Mouse (Mus musculus) neural tube, embryonic 15.5 days (tissue): ENCODE measurements at regions not wholly inside any gene's neighbourhood (a gene's known extent, or its start where the extent isn't known, plus 50 kb on each side); places are given as distances from the start of the nearest gene placed in this dataset.
"Not testable (repeated sequence)": the region's sequence is repeated elsewhere in the genome, so short reads cannot be mapped to it uniquely, and the experiment has no call there.

Source experiments
- ATAC-seq: fragments of 200-750 bp; cut with Nextera tagmentation; 2 replicates; pipeline ENCODE4 v1.8.0; 2017; ENCODE audit warnings: mild to moderate bottlenecking, moderate TSS enrichment, moderate library complexity; ENCODE audit not compliant: low FRiP score
- H3K27ac ChIP-seq: fragments of 300-500 bp; sonication (generic); replicated peaks from 2 replicates; pipeline ENCODE4 v1.5.1; 2015; ENCODE audit warnings: mild to moderate bottlenecking, inconsistent platforms
- H3K27me3 ChIP-seq: fragments of 300-500 bp; sonication (generic); replicated peaks from 2 replicates; pipeline ENCODE4 v1.6.1; 2015; ENCODE audit warnings: inconsistent platforms
- H3K36me3 ChIP-seq: fragments of 300-500 bp; sonication (generic); 2 replicates; pipeline ENCODE4 v1.6.1; 2015; ENCODE audit warnings: inconsistent platforms
- H3K4me1 ChIP-seq: fragments of 300-500 bp; sonication (generic); 2 replicates; pipeline ENCODE4 v1.6.1; 2015; ENCODE audit warnings: inconsistent platforms
- H3K4me2 ChIP-seq: fragments of 300-500 bp; sonication (generic); 2 replicates; pipeline ENCODE4 v1.6.1; 2015; ENCODE audit warnings: inconsistent platforms, mild to moderate bottlenecking, moderate library complexity
- H3K4me3 ChIP-seq: fragments of 300-500 bp; sonication (generic); replicated peaks from 2 replicates; pipeline ENCODE4 v1.5.1; 2015; ENCODE audit warnings: mild to moderate bottlenecking, inconsistent platforms
- H3K9ac ChIP-seq: fragments of 300-500 bp; sonication (generic); replicated peaks from 2 replicates; pipeline ENCODE4 v1.6.1; 2015; ENCODE audit warnings: mild to moderate bottlenecking, inconsistent platforms
- H3K9me3 ChIP-seq: fragments of 300-500 bp; sonication (generic); replicated peaks from 2 replicates; pipeline ENCODE4 v1.6.1; 2016; ENCODE audit warnings: inconsistent platforms
- WGBS: fragments of 180-500 bp; shearing (Covaris S2); methylation state at CpG from one replicate; pipeline ENCODE4 v1.1.7; 2015; ENCODE audit warnings: mixed read lengths; 5-methylcytosine and 5-hydroxymethylcytosine counted together

GRCm38 (mm10) chr11:52460190-52460780 lies 64.1 kb downstream of the 9530068E07Rik start:
- no peak overlapping the region for H3K9ac ChIP-seq
- WGBS, result 49% methylated on average over 7 of the region's 7 CpGs
- H3K36me3 ChIP-seq, result no peaks in the 10 kb centered on the region
- peaks cover 4% of the 10 kb centered on the region; the same call in 1 of the 2 replicates for H3K4me1 ChIP-seq
- no peak overlapping the region for H3K27ac ChIP-seq
- H3K4me2 ChIP-seq, result no peak overlapping the region
- no peaks in the 10 kb centered on the region for H3K27me3 ChIP-seq
- H3K4me3 ChIP-seq, result no peak overlapping the region
- ATAC-seq, result no peak
- H3K9me3 ChIP-seq, result no peaks in the 10 kb centered on the region

- H3K36me3 ChIP-seq, H3K4me3 ChIP-seq, H3K27me3 ChIP-seq, H3K4me2 ChIP-seq, H3K9ac ChIP-seq, H3K9me3 ChIP-seq, ATAC-seq, H3K4me1 ChIP-seq, H3K27ac ChIP-seq: not testable (repeated sequence)
- 88% methylated on average over 6 of the region's 6 CpGs for WGBS
Measured at GRCm38 (mm10) chr11:52471128-52471527, 74.9 kb downstream of the 9530068E07Rik start.

- not testable (repeated sequence) for H3K4me1 ChIP-seq, H3K27me3 ChIP-seq, H3K4me2 ChIP-seq, ATAC-seq, H3K4me3 ChIP-seq, H3K9me3 ChIP-seq, H3K9ac ChIP-seq, H3K36me3 ChIP-seq, H3K27ac ChIP-seq
- 64% methylated on average over 10 of the region's 10 CpGs for WGBS
Measured at GRCm38 (mm10) chr11:52480111-52480510, 83.9 kb downstream of the 9530068E07Rik start.

GRCm38 (mm10) chr11:52480694-52481093 lies 84.5 kb downstream of the 9530068E07Rik start:
- H3K9ac ChIP-seq, H3K27ac ChIP-seq, H3K4me2 ChIP-seq, H3K4me1 ChIP-seq, ATAC-seq, H3K4me3 ChIP-seq, H3K36me3 ChIP-seq, H3K27me3 ChIP-seq, H3K9me3 ChIP-seq: not testable (repeated sequence)
- WGBS, result 92% methylated on average over 24 of the region's 24 CpGs

GRCm38 (mm10) chr11:52483534-52483933 lies 87.3 kb downstream of the 9530068E07Rik start:
- 95% methylated on average over 6 of the region's 8 CpGs for WGBS
- H3K9ac ChIP-seq, H3K36me3 ChIP-seq, H3K27ac ChIP-seq, H3K4me3 ChIP-seq, H3K4me1 ChIP-seq, H3K4me2 ChIP-seq, H3K27me3 ChIP-seq, H3K9me3 ChIP-seq, ATAC-seq: not testable (repeated sequence)

- H3K27me3 ChIP-seq, H3K36me3 ChIP-seq, H3K4me1 ChIP-seq, H3K27ac ChIP-seq, ATAC-seq, H3K9ac ChIP-seq, H3K4me3 ChIP-seq, H3K4me2 ChIP-seq, H3K9me3 ChIP-seq: not testable (repeated sequence)
- 62% methylated on average over 4 of the region's 4 CpGs for WGBS
Measured at GRCm38 (mm10) chr11:52488538-52488937, 92.3 kb downstream of the 9530068E07Rik start.

GRCm38 (mm10) chr11:52493336-52493735 lies 97.1 kb downstream of the 9530068E07Rik start:
- no peaks in the 10 kb centered on the region for H3K4me1 ChIP-seq
- no peak for ATAC-seq
- H3K9me3 ChIP-seq, result no peaks in the 10 kb centered on the region
- no peak overlapping the region for H3K4me3 ChIP-seq
- H3K9ac ChIP-seq, result no peak overlapping the region
- no peak overlapping the region for H3K4me2 ChIP-seq
- WGBS, result 78% methylated on average over 6 of the region's 6 CpGs
- no peaks in the 10 kb centered on the region for H3K27me3 ChIP-seq
- no peak overlapping the region for H3K27ac ChIP-seq
- H3K36me3 ChIP-seq, result no peaks in the 10 kb centered on the region

GRCm38 (mm10) chr11:52496908-52497307 lies 100.7 kb downstream of the 9530068E07Rik start:
- Histone ChIP-seq H3K4me1 (no peaks in the 10 kb centered on the region), H3K4me3 (no peak overlapping the region), H3K9ac (no peak overlapping the region), H3K9me3 (no peaks in the 10 kb centered on the region), H3K27ac (no peak overlapping the region), H3K27me3 (no peaks in the 10 kb centered on the region), H3K36me3 (no peaks in the 10 kb centered on the region), H3K4me2 (no peak overlapping the region)
- ATAC-seq, result no peak
- 89% methylated on average over 3 of the region's 3 CpGs for WGBS

GRCm38 (mm10) chr11:52502759-52503365 lies 106.6 kb downstream of the 9530068E07Rik start:
- 12% methylated on average over 10 of the region's 10 CpGs for WGBS
- no peaks in the 10 kb centered on the region for H3K27me3 ChIP-seq
- no peak overlapping the region for H3K4me3 ChIP-seq
- no peaks in the 10 kb centered on the region for H3K9me3 ChIP-seq
- peaks cover 7% of the 10 kb centered on the region; the same call in 1 of the 2 replicates for H3K4me1 ChIP-seq
- no peaks in the 10 kb centered on the region for H3K36me3 ChIP-seq
- H3K4me2 ChIP-seq, result no peak overlapping the region
- H3K27ac ChIP-seq, result no peak overlapping the region
- H3K9ac ChIP-seq, result no peak overlapping the region
- ATAC-seq, result no peak

- WGBS, result 41% methylated on average over 4 of the region's 4 CpGs
- H3K4me3 ChIP-seq, result no peak overlapping the region
- H3K27ac ChIP-seq, result no peak overlapping the region
- no peak overlapping the region for H3K4me2 ChIP-seq
- H3K27me3 ChIP-seq, result 0 out of 2 replicates have a peak, but pooled peaks cover 3% of the 10 kb centered on the region
- no peak for ATAC-seq
- no peaks in the 10 kb centered on the region for H3K36me3 ChIP-seq
- H3K9me3 ChIP-seq, result no peaks in the 10 kb centered on the region
- no peaks in the 10 kb centered on the region for H3K4me1 ChIP-seq
- no peak overlapping the region for H3K9ac ChIP-seq
Measured at GRCm38 (mm10) chr11:52511831-52512297, 115.6 kb downstream of the 9530068E07Rik start.

- ATAC-seq, result no peak
- WGBS, result 75% methylated on average over 5 of the region's 5 CpGs
- peaks cover 5% of the 10 kb centered on the region; the same call in 1 of the 2 replicates for H3K4me1 ChIP-seq
Measured at GRCm38 (mm10) chr11:52517330-52517729, 121.1 kb downstream of the 9530068E07Rik start.

GRCm38 (mm10) chr11:52519877-52520276 lies 123.6 kb downstream of the 9530068E07Rik start:
- Histone ChIP-seq H3K4me1 (peaks cover 9% of the 10 kb centered on the region; the same call in 1 of the 2 replicates), H3K27ac (no peak overlapping the region), H3K36me3 (no peaks in the 10 kb centered on the region), H3K9me3 (no peaks in the 10 kb centered on the region), H3K4me3 (no peak overlapping the region), H3K4me2 (no peak overlapping the region), H3K27me3 (0 out of 2 replicates have a peak, but pooled peaks cover 3% of the 10 kb centered on the region), H3K9ac (no peak overlapping the region)
- WGBS, result 42% methylated on average over 3 of the region's 3 CpGs
- no peak; the same call in none of the 2 replicates for ATAC-seq

More at GRCm38 (mm10) chr11:52517330-52517729, 121.1 kb downstream of the 9530068E07Rik start:
- H3K36me3 ChIP-seq, result no peaks in the 10 kb centered on the region
- no peak overlapping the region for H3K27ac ChIP-seq
- H3K9ac ChIP-seq, result no peak overlapping the region
- no peak overlapping the region for H3K4me3 ChIP-seq
- no peaks in the 10 kb centered on the region for H3K9me3 ChIP-seq
- H3K27me3 ChIP-seq, result 0 out of 2 replicates have a peak, but pooled peaks cover 3% of the 10 kb centered on the region
- H3K4me2 ChIP-seq, result no peak overlapping the region
